ENCODE assay signal across 20 mouse cellular contexts in genomic region chr17:12182702-12183485, GRCm38 (mm10).
A peak's percentile ranks its signal among the peaks of the same experiment; 100 is the strongest.
DNase-seq lines count a peak whose midpoint lies in the region; ATAC-seq lines count a peak whose summit lies in the region.
"Had no signal": no experiment of that assay in that cellular context is flagged by ENCODE, and none has a peak within 500 bp of the region (broad histone marks: within the 10 kb centered on the region; RNA-seq: fewer than 3 reads in every experiment).

No protein-coding gene starts in this region.

- H3K9me3 ChIP-seq in forebrain, embryonic 10.5 days: no peaks in the 10 kb centered on the region
- no peaks in the 10 kb centered on the region for H3K9me3 ChIP-seq in forebrain, embryonic 12.5 days
- no peaks in the 10 kb centered on the region for H3K9me3 ChIP-seq in erythroblast, embryonic 14.5 days (ENCODE audit: control insufficient read depth, low read length)
- H3K9me3 ChIP-seq in liver, embryonic 15.5 days (replicated peaks): no peaks in the 10 kb centered on the region
- H3K9me3 ChIP-seq in embryonic facial prominence, embryonic 10.5 days: no peaks in the 10 kb centered on the region
- H3K9me3 ChIP-seq: embryonic facial prominence, embryonic 13.5 days; heart, embryonic 15.5 days; limb, embryonic 12.5 days; lung, embryonic 15.5 days; midbrain, embryonic 10.5 days had no signal

- peaks cover 32% of the 10 kb centered on the region for H3K36me3 ChIP-seq in forebrain, embryonic 10.5 days (replicated peaks)
- H3K36me3 ChIP-seq in forebrain, embryonic 12.5 days (replicated peaks): peaks cover 4% of the 10 kb centered on the region
- peaks cover 94% of the 10 kb centered on the region for H3K36me3 ChIP-seq in erythroblast, embryonic 14.5 days (ENCODE audit: control insufficient read depth)
- H3K36me3 ChIP-seq in liver, embryonic 15.5 days (replicated peaks): peaks cover 36% of the 10 kb centered on the region
- H3K36me3 ChIP-seq in embryonic facial prominence, embryonic 10.5 days (replicated peaks): peaks cover 31% of the 10 kb centered on the region
- H3K36me3 ChIP-seq: heart, embryonic 15.5 days; lung, embryonic 15.5 days had no signal

- 88% methylated on average over 5 of the region's 5 CpGs for WGBS in forebrain, embryonic 10.5 days
- 84% methylated on average over 5 of the region's 5 CpGs for WGBS in forebrain, embryonic 12.5 days
- WGBS in liver, embryonic 15.5 days (ENCODE audit: insufficient replicate concordance): 46% methylated on average over 5 of the region's 5 CpGs
- WGBS in embryonic facial prominence, embryonic 10.5 days: 85% methylated on average over 5 of the region's 5 CpGs

- DNase-seq in forebrain, embryonic 10.5 days (ENCODE audit: extremely low spot score, low spot score): no peak
- DNase-seq in ES-CJ7 (ENCODE audit: low read depth, low spot score): peak; percentile 71
- DNase-seq in spleen, adult 12 weeks (ENCODE audit: low spot score): no peak
- no peak for DNase-seq in embryonic facial prominence, embryonic 10.5 days (ENCODE audit: low spot score)
- no peak for DNase-seq in right cerebral cortex, postnatal 25 days
- DNase-seq: cerebellum, adult 9-11 months; gastrocnemius, postnatal 10 days; heart, adult 11 months; kidney, adult 9 months; kidney, postnatal 36 days; lung, postnatal 4 days; thymus, adult 18-20 months had no signal

- no peak overlapping the region for H3K9ac ChIP-seq in forebrain, embryonic 12.5 days
- peak overlapping the region; percentile 28; the same call in 1 of the 2 replicates for H3K9ac ChIP-seq in liver, embryonic 15.5 days
- H3K9ac ChIP-seq: embryonic facial prominence, embryonic 13.5 days; heart, embryonic 15.5 days; limb, embryonic 12.5 days; lung, embryonic 15.5 days had no signal

- H3K4me1 ChIP-seq in forebrain, embryonic 10.5 days: peaks cover 8% of the 10 kb centered on the region
- H3K4me1 ChIP-seq in forebrain, embryonic 12.5 days: peaks cover 8% of the 10 kb centered on the region
- H3K4me1 ChIP-seq in erythroblast, embryonic 14.5 days (ENCODE audit: control insufficient read depth): peaks cover 97% of the 10 kb centered on the region
- peaks cover 91% of the 10 kb centered on the region for H3K4me1 ChIP-seq in liver, embryonic 15.5 days (replicated peaks)
- H3K4me1 ChIP-seq in embryonic facial prominence, embryonic 10.5 days: peaks cover 15% of the 10 kb centered on the region
- H3K4me1 ChIP-seq: heart, embryonic 15.5 days had no signal

- ATAC-seq in forebrain, embryonic 12.5 days (ENCODE audit: low FRiP score): no peak
- peak; percentile 59 for ATAC-seq in liver, embryonic 15.5 days (ENCODE audit: insufficient read depth)

- H3K27ac ChIP-seq in forebrain, embryonic 10.5 days: peak overlapping the region; percentile 35; the same call in 1 of the 2 replicates
- H3K27ac ChIP-seq in forebrain, embryonic 12.5 days: no peak overlapping the region
- peak overlapping the region; percentile 82 for H3K27ac ChIP-seq in liver, embryonic 15.5 days (replicated peaks)
- H3K27ac ChIP-seq in embryonic facial prominence, embryonic 10.5 days (replicated peaks): no peak overlapping the region; the same call in 1 of the 2 replicates
- H3K27ac ChIP-seq: embryonic facial prominence, embryonic 13.5 days; heart, embryonic 15.5 days; limb, embryonic 12.5 days; lung, embryonic 15.5 days; midbrain, embryonic 10.5 days had no signal

- no peaks in the 10 kb centered on the region for H3K27me3 ChIP-seq in forebrain, embryonic 10.5 days (ENCODE audit: poor library complexity, severe bottlenecking)
- H3K27me3 ChIP-seq in forebrain, embryonic 12.5 days: no peaks in the 10 kb centered on the region
- no peaks in the 10 kb centered on the region for H3K27me3 ChIP-seq in erythroblast, embryonic 14.5 days (ENCODE audit: control insufficient read depth)
- H3K27me3 ChIP-seq in liver, embryonic 15.5 days: no peaks in the 10 kb centered on the region
- H3K27me3 ChIP-seq in embryonic facial prominence, embryonic 10.5 days (replicated peaks; ENCODE audit: low read depth, poor library complexity, severe bottlenecking): no peaks in the 10 kb centered on the region
- H3K27me3 ChIP-seq: embryonic facial prominence, embryonic 13.5 days; heart, embryonic 15.5 days; limb, embryonic 12.5 days; lung, embryonic 15.5 days had no signal

- no peak overlapping the region for H3K4me3 ChIP-seq in forebrain, embryonic 10.5 days
- no peak overlapping the region for H3K4me3 ChIP-seq in forebrain, embryonic 12.5 days (replicated peaks)
- H3K4me3 ChIP-seq in erythroblast, embryonic 14.5 days (replicated peaks): peak overlapping the region; percentile 2
- H3K4me3 ChIP-seq in liver, embryonic 15.5 days (replicated peaks): no peak overlapping the region
- no peak overlapping the region for H3K4me3 ChIP-seq in embryonic facial prominence, embryonic 10.5 days
- H3K4me3 ChIP-seq: embryonic facial prominence, embryonic 13.5 days; heart, embryonic 15.5 days; limb, embryonic 12.5 days; lung, embryonic 15.5 days; midbrain, embryonic 10.5 days had no signal

- H3K4me2 ChIP-seq in forebrain, embryonic 12.5 days: no peak overlapping the region
- peak overlapping the region; percentile 36 for H3K4me2 ChIP-seq in liver, embryonic 15.5 days
- H3K4me2 ChIP-seq: embryonic facial prominence, embryonic 13.5 days; heart, embryonic 15.5 days; limb, embryonic 12.5 days; lung, embryonic 15.5 days had no signal

Comparison
In these comparisons a context has a peak if more than half of its experiments do, and no peak if none do; other contexts are left out.
1. H3K27ac ChIP-seq: peak in forebrain, embryonic 10.5 days (single experiment) and liver, embryonic 15.5 days (single experiment); none in forebrain, embryonic 12.5 days (single experiment) and embryonic facial prominence, embryonic 10.5 days (single experiment).